Mouse (Mus musculus) heart, embryonic 11.5 days (tissue): ENCODE results near the gene Rab4b. TPM values are rescaled to one million over a fixed set of nuclear protein-coding genes. Genes with fewer than 3 reads are reported as not detected.

Experiments
- ATAC-seq: fragments of 200-750 bp; cut with Nextera tagmentation; replicated peaks from 2 replicates; pipeline ENCODE4 v1.8.0; 2017; ENCODE audit warnings: moderate library complexity; ENCODE audit not compliant: insufficient number of reproducible peaks, low FRiP score, low TSS enrichment
- H3K27ac ChIP-seq: fragments of 300-500 bp; sonication (generic); 2 replicates; pipeline ENCODE4 v1.5.1; 2014; ENCODE audit warnings: mild to moderate bottlenecking, low read depth, low read length
- H3K27me3 ChIP-seq: fragments of 300-500 bp; sonication (generic); 2 replicates; pipeline ENCODE4 v1.6.1; 2014; ENCODE audit warnings: mild to moderate bottlenecking, low read length, mixed read lengths; ENCODE audit not compliant: control insufficient read depth, insufficient read depth
- H3K36me3 ChIP-seq: fragments of 300-500 bp; sonication (generic); 2 replicates; pipeline ENCODE4 v1.6.1; 2014; ENCODE audit warnings: mild to moderate bottlenecking, low read length, moderate library complexity, mixed read lengths; ENCODE audit not compliant: control insufficient read depth, insufficient read depth
- H3K4me1 ChIP-seq: fragments of 300-500 bp; sonication (generic); 2 replicates; pipeline ENCODE4 v1.6.1; 2014; ENCODE audit warnings: low read length; ENCODE audit not compliant: control insufficient read depth, insufficient read depth
- H3K4me2 ChIP-seq: fragments of 300-500 bp; sonication (generic); 2 replicates; pipeline ENCODE4 v1.6.1; 2014; ENCODE audit warnings: mild to moderate bottlenecking, moderate library complexity
- H3K4me3 ChIP-seq: fragments of 300-500 bp; sonication (generic); 2 replicates; pipeline ENCODE4 v1.5.1; 2014; ENCODE audit warnings: low read depth, low read length
- H3K9ac ChIP-seq: fragments of 300-500 bp; sonication (generic); 2 replicates; pipeline ENCODE4 v1.6.1; 2014; ENCODE audit warnings: mild to moderate bottlenecking, low read depth, low read length, moderate library complexity
- H3K9me3 ChIP-seq: fragments of 300-500 bp; sonication (generic); replicated peaks from 2 replicates; pipeline ENCODE4 v1.6.1; 2016; ENCODE audit warnings: low read length; ENCODE audit not compliant: control insufficient read depth
- WGBS: fragments of 180-500 bp; shearing (Covaris S2); extraction: QIAGEN DNeasy Blood & Tissue Kit; methylation state at CpG from one replicate; pipeline ENCODE4 v1.1.7; 2014; ENCODE audit not compliant: insufficient replicate concordance; 5-methylcytosine and 5-hydroxymethylcytosine counted together
- polyA plus RNA-seq: library from polyadenylated mRNA; unstranded; fragments of >200 nt; fragmentation: Nextera tagmentation; extraction: Ambion mirVana; gene quantifications from 2 replicates; pipeline ENCODE4 v1.2.1, GENCODE M21; 2014

Rab4b gene
- polyA plus RNA-seq, 1 experiment from 2014 or later: 49.7 TPM

DNA sequence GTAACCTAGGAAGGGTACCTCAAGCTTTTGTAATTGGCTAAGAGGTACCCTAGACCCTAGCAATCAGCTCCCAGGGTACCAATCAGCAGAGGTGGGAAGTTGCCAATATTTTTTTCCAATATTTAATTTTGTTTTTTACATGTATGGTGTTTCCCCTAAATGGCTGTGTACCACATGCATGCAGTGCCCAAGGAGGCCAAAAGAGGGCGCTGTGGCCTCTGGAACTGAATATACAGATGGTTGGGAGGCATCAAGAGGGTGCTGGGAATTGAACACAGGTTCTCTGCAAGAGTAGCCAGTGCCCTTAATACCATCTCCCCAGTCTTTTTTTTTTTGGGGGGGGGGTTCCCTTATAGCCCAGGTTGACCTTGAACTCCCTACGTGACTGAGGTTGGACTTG is 47.3 kb downstream of the Rab4b start:
- no peaks in the 10 kb centered on the region for H3K27me3 ChIP-seq

DNA sequence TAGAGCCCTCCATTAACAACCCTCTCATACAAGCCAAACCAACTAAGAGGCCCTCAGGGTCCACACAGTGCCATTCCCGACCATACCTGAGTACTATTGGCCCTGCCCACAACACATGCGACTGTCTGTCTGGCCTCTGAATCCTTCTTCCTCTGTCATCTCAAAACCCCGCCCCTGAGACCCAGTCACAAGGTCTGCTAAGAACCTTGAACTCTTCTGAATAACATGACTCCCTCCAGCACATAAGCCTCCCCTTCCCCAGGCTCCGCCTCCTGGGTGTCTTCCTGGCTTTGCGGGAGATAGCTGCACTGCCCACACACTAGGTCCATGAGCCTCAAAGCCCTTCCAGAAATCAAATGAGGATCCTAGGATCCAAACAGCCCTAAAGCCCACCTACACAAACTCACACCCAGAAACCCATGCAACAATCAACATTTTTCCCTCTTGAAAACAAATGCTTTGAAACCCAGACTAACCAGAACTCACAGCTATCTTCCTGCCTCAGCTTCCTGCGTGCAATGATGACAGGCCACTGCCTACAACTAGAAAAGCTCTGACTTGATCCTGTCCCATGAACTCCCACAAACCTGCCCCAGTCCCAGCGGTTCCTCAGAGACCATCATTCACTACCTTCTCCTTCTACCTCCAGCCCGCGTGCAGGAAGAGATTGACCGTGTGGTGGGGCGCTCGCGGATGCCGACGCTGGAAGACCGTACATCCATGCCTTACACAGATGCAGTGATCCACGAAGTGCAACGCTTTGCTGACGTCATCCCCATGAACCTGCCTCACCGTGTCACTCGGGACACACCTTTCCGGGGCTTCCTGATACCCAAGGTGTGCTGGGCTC is 48.0 kb downstream of the Rab4b start:
- Histone ChIP-seq H3K27ac (no peak overlapping the region), H3K9me3 (no peaks in the 10 kb centered on the region; the same call in 1 of the 2 replicates), H3K4me3 (no peak overlapping the region), H3K4me1 (no peaks in the 10 kb centered on the region), H3K4me2 (no peak overlapping the region), H3K36me3 (no peaks in the 10 kb centered on the region), H3K9ac (no peak overlapping the region), H3K27me3 (no peaks in the 10 kb centered on the region)
- 80% methylated on average over 22 of the region's 22 CpGs for WGBS
- no peak for ATAC-seq

More for the DNA sequence above, 47.3 kb downstream of the Rab4b start:
- Histone ChIP-seq H3K4me2 (no peak overlapping the region), H3K36me3 (no peaks in the 10 kb centered on the region), H3K27ac (no peak overlapping the region), H3K9me3 (no peaks in the 10 kb centered on the region; the same call in 1 of the 2 replicates), H3K9ac (no peak overlapping the region), H3K4me1 (no peaks in the 10 kb centered on the region), H3K4me3 (no peak overlapping the region)
- WGBS: 64% methylated on average over 2 of the region's 2 CpGs
- no peak for ATAC-seq

GRCm38 (mm10) chr7:27129811-27130210 is 48.9 kb downstream of the Rab4b start:
- Histone ChIP-seq H3K4me1 (no peaks in the 10 kb centered on the region), H3K27me3 (no peaks in the 10 kb centered on the region), H3K4me3 (no peak overlapping the region), H3K9ac (no peak overlapping the region), H3K36me3 (no peaks in the 10 kb centered on the region), H3K9me3 (no peaks in the 10 kb centered on the region; the same call in 1 of the 2 replicates), H3K4me2 (no peak overlapping the region), H3K27ac (no peak overlapping the region)
- WGBS: 82% methylated on average over 12 of the region's 12 CpGs
- no peak for ATAC-seq

DNA sequence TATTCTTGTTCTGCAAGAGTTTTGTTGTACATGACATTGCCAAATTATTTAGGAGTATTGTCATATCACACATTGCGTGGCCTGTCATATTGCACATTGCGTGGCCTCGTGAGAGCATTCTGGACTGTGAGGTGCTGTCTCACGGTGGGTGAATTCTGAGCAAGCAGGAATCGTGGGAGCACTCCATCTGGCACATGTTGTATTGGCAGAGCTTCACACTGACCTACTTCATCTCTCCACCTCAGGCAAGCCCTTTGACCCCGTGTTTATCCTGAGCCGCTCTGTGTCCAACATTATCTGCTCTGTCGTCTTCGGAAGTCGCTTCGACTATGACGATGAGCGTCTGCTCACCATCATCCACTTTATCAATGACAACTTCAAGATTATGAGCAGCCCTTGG is 49.8 kb downstream of the Rab4b start:
- WGBS: 61% methylated on average over 13 of the region's 13 CpGs

GRCm38 (mm10) chr7:27128162-27128561 is 50.5 kb downstream of the Rab4b start:
- no peak for ATAC-seq
- 53% methylated on average over 3 of the region's 3 CpGs for WGBS
- no peak overlapping the region for H3K9ac ChIP-seq
- H3K4me3 ChIP-seq: no peak overlapping the region
- H3K36me3 ChIP-seq: no peaks in the 10 kb centered on the region
- no peak overlapping the region for H3K4me2 ChIP-seq
- H3K9me3 ChIP-seq: no peaks in the 10 kb centered on the region; the same call in 1 of the 2 replicates
- H3K4me1 ChIP-seq: no peaks in the 10 kb centered on the region
- no peaks in the 10 kb centered on the region for H3K27me3 ChIP-seq
- no peak overlapping the region for H3K27ac ChIP-seq

More for the DNA sequence above, 49.8 kb downstream of the Rab4b start:
- no peak overlapping the region for H3K4me3 ChIP-seq
- H3K4me2 ChIP-seq: no peak overlapping the region
- ATAC-seq: no peak
- no peaks in the 10 kb centered on the region for H3K36me3 ChIP-seq
- H3K9ac ChIP-seq: no peak overlapping the region
- H3K4me1 ChIP-seq: no peaks in the 10 kb centered on the region
- no peaks in the 10 kb centered on the region; the same call in 1 of the 2 replicates for H3K9me3 ChIP-seq
- H3K27me3 ChIP-seq: no peaks in the 10 kb centered on the region
- H3K27ac ChIP-seq: no peak overlapping the region

DNA sequence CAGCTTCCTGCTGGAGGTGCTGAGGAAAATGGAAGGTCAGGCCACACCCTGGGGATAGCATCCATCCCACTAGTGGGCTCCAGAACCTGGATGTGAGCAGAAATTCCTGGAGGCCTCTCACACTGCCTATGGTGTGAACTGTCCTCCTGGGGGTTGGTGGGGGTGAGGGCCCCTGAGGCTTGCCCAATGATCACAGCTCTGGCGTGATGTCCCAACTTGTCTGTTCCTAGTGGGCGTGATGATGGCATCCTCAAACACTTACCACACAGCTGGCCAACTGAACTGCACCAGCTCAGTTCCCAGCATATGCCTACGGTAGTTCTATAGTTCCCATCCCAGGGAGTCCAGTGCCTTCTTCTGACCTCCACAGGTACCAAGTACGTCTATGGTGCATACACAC is 53.7 kb downstream of the Rab4b start:
- no peak overlapping the region for H3K4me2 ChIP-seq
- 84% methylated on average over 4 of the region's 4 CpGs for WGBS
- H3K4me1 ChIP-seq: no peaks in the 10 kb centered on the region
- no peaks in the 10 kb centered on the region for H3K27me3 ChIP-seq
- H3K27ac ChIP-seq: no peak overlapping the region
- no peak overlapping the region for H3K4me3 ChIP-seq
- H3K9me3 ChIP-seq: no peaks in the 10 kb centered on the region
- ATAC-seq: no peak
- no peak overlapping the region for H3K9ac ChIP-seq
- no peaks in the 10 kb centered on the region for H3K36me3 ChIP-seq

DNA sequence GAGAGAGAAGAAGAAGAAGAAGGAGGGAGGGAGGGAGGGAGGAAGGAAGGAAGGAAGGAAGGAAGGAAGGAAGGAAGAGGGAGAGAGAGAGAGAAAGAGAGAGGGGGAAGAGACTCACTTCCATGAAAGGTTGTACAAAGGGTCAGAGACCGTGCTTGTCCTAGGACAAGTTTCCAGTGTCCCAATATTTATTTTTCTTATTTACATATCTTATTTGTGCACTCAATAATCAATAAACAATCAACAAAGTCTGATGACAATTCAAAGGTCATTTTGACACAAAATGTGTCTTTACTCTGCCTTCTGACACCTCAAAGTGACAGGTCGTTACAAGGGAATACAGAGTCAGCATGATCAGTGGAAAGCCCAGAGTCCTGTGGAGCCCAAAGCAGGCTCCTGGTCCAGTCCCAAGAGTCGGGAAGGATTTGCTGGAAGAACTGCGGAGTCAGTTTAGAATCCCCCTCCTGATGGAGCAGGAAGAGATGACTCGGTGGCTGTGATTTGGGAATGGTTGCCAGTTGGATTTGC is 54.3 kb downstream of the Rab4b start:
- Histone ChIP-seq H3K27me3 (no peaks in the 10 kb centered on the region), H3K27ac (no peak overlapping the region), H3K4me3 (no peak overlapping the region), H3K4me2 (no peak overlapping the region), H3K9me3 (no peaks in the 10 kb centered on the region), H3K36me3 (no peaks in the 10 kb centered on the region), H3K9ac (no peak overlapping the region), H3K4me1 (no peaks in the 10 kb centered on the region)
- ATAC-seq: no peak
- WGBS: 68% methylated on average over 5 of the region's 5 CpGs

DNA sequence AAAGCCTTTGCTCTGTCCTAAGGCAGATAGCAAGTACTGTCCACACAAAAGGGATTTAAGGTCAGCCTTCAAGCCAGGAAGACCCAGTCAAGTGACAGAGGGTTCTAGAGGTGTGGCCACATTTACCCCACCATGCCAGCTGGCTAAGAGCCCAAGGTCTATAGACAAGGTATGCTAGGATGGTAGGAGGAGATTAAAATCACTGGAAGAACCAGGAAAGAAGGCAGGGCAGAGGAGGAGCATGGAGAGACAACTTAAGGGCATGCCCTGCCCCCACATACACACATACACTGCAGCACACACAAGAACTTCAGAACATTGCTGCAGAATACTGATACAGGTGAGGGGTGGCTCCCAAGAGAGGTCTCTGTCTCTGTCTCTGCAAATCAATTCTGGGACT is 59.0 kb downstream of the Rab4b start, which contains the start of gene Cyp2f2:
Cyp2f2 (plus strand) TSS at position 234 of the 400 bp plus-strand sequence.
- Histone ChIP-seq H3K36me3 (no peaks in the 10 kb centered on the region), H3K27ac (no peak within 1 kb of the TSS), H3K27me3 (no peaks in the 10 kb centered on the region), H3K4me2 (no peak within 1 kb of the TSS), H3K9ac (no peak within 1 kb of the TSS), H3K4me3 (no peak within 1 kb of the TSS), H3K9me3 (no peaks in the 10 kb centered on the region), H3K4me1 (no peaks in the 10 kb centered on the region)
- ATAC-seq: no peak
